Mouse (Mus musculus): ENCODE data around the gene Cerkl.

The Cerkl gene

DNA sequence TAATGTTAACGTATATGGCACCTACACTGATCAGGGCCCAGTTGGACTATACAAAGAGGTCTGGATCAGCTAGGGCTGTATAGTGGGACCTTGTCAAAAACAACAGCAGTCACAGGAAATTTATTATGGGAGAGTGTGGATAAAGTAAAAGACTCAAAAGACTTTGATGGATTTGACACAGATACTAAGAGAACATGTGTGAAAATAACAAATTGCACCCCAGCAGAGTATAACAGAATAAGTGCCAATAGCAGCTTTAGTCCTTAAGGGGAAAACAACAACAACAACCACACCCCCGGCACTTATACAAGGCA, 84.5 kb downstream of the Cerkl start:
- DNase-seq (ENCODE audit: low read depth) = no peak

DNA sequence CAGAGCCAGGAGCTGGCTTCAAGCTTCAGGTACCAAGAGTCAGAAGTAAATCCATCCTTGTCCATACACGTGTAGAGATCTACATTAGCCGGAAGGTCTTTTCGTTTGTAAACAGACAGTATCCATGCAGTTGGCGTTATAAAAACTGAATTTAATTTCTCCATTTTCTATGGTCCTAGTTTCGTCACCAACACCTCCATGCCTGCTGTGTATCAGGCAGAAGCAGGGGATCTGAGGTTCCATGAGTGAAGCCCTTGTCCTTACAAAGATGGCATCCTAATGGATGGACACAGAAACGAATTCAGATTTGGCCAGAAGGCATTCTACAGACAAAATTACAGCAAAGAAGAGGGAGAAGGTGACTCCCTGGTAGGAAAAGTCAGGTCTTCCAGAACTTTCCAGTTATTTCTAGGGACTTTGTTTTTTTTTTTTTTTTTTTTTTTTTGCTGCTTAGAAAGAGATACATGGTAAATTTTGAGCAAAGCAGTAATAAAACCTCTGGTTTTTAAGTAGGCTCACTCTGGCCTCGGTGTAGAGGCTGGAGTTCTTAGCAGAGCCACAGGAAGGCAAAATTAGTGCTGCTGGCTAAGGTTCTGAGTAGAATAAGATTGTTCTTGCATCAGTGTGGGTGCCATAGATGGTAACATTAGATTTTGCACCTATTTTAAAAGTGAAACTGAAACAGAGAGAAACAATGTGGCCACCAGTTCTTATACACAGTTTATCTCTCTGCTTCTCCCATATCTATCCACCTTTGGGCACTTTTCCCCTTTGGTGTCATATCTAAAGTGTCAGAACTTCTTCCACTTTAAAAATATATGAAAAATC, 85.0 kb downstream of the Cerkl start:
- DNase-seq (ENCODE audit: low read depth) = no peak

DNA sequence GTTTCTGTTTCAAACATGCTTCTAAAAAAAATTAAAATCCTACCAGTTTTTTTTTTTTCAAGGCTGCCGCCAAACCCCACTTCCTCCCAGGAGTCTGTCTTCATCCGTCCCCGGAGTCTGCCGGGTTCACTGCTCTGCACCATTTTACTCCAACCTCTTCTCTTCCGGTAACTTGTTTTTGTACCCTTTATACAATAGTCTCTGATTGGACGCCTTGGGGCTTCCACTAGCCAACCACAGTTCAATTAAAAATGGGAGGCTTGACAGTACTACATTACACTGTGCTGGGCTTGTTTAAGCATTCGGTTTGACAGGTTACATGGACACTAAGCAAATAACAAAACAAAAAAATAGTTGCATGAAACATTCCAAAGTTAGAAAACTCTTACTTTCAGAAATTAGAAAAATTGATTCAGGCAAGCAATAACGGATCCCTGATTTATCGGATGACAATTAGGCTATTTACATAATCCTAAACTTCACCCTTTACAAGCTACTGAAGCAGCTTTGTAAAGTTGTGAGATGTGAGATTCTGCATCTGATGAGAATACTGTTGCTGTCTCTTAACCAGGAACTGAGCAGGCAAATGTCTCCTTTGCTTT, 85.8 kb downstream of the Cerkl start:
- DNase-seq (ENCODE audit: low read depth) = no peak

DNA sequence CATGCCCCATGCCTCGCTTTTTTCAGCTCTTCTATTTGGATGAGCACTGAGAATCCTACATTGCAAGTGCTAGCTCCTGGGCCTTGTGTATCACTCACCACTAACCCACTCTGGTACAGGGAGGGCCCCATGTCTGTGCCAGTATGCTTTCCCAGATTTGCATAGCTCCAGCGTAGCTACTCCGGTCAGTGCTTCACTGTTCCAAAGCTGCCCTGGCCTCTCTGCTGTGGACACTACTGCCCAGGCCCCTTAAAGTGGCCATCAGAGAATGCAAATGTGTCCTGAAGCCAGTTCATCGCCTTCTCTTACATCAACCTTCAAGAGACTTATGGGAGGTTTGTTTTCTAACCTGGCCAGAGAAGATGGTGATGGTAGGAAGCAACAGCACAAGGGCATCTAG, 86.7 kb downstream of the Cerkl start:
- DNase-seq (ENCODE audit: low read depth) = no peak

DNA sequence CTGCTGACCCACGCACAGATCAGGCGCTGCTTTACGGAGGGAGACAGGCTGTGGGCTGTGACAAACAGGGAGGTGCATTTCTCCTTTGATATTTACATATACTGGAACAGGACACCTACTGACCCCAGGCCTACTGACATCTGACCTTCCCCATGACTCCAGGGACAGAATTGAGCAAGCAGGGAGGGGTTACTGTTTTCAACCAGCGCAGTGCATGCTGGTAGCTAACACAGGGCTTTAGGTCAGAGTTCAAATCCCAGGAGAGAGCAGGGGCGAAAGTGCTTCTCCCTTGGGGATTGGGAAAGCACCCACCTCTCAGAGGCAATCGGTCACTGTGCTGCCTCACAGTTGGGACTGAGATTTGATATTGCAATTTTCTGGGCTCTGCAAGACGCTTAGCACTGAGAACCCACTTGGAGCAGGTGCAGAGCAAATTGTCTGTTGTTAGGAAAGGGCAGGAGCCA, 87.5 kb downstream of the Cerkl start:
- DNase-seq (ENCODE audit: low read depth) = no peak

DNA sequence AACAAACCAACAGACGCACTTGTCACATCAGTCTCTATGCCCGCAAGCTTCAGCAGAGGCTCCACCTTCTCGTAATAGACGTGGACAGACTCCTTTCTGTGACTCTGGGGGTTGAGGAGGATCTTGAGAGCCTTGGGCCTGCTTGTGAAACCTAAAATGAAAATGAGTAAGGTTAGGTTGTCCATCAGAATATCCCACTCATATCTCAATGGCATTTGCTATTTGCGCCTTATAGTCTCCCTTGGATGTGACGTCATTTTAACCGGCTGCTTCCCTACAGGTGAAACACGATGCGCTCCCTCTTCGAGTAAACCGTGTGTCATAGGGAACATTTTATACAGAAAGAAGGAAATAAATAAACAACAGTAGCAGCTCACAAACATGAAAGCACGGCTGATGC, 87.9 kb downstream of the Cerkl start:
- no peak for DNase-seq (ENCODE audit: low read depth)

DNA sequence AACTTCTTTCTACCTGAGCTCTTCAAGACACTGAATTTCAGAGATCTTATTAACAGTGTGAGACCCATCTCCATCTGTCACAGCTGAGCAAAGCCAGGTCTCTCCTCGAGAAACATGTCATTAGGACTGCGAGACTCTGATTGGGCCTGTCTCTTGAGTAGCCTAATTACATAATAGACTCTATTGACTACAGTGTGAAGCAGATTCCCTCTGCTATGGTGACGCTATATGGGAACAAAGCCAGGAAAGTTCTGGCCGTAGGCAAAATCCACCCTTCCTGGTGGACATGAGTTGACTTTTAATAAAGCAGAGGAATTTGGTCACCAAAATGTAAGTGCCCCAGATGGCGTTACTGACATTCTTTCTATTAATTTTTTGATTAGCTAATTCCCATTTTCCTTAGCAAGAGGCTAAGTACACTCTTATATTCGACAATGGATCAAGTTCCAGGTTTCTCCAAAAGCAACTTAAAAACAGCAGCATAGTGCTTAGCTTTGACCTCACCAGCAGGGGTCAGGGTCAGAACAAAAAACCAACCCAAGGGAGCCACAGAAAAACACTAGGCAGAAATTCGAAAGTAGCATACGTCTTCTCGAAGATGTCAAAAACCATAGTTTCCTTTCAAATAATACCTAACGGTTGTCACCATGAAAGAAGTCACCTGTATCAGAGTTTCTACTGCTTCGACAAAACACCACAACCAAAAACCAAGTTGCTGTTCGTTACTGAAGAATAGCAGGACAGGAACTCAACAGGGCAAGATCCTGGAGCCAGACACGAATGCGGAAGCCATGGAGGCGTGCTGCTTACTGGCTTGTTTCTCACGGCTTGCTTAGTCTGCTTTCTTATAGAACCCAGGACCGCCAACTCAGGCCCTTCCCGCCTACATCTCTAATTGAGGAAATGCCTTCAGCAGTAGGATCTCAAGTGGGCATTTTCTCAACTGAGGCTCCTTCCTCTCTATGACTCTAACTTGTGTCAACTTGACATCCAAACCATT, 88.8 kb downstream of the Cerkl start:
- DNase-seq (ENCODE audit: low read depth) = no peak

DNA sequence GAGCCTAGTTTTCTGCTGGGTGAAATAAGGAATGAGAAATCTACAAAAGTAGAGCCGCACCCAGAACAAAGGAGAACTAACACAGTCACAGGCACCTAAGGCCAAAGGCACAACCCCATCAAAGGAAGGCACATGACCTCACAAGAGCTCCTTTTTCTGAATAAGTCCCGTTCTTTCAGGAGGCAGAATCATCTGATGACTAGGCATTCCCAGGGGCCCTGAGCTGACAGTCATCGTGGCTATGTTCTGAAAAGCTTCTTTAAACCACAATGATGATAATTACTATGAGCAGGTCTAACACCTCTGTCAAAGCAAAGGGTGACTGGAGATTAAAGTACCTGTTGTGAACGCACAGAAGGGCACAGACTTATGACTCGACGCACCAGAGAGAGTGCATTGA, 92.7 kb downstream of the Cerkl start:
- no peak for DNase-seq (ENCODE audit: low read depth)

DNA sequence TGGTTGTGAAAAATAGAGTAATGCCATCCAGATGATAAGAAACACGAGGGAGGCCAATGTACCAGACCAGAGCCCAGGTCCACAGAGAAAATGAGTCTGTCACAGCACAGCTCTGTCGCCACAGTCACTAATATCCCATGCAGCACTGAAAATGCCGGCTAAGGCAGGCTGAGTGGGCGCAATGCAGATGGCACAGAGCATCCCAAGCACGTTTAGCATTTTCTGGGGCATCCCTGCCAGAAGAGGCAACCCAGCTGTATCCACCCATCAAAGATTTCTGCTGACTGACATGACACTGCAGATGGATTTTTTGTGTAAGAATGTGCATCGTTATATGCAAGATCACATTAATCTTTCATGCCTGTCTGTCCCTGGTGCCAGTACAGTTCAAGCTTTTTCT, 94.6 kb downstream of the Cerkl start:
- no peak for DNase-seq (ENCODE audit: low read depth)

DNA sequence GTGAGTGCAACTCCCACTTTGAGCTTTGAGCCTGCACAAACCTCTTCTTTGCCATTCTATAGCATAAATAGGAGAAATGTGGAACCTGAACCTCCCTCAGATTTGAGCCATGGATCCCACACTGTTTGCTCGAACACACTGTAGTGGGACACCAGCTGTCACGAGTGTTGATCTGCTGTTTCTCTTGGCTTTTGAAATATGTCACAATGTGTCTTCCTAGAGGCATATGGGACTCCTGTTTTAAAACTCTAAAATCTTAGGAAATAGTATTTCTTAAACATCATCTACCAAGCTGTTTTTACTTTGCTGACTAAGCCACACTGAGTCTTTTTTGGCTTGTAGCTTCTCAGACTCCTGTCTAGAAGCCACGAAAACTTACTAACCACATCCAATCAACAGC, 98.8 kb downstream of the Cerkl start:
- DNase-seq (ENCODE audit: low read depth) = no peak

DNA sequence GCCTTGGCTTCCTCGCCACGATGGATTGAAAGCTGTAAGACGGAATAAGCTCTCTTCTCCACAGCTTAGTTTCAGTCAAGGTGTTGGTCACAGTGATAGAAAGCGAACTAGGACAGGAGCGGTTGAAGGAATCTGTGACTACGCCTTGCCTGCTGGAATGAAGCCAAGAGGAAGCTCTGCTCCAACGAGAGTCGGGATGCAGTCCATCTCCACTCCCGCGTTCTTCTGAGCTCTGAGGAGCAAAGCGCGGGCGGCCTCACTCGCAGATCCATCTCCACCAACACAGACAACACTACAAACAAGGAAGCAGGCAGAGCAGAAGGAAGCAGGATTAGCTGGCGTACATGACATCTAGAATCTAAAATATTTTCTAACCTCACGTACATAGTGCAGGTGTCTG, 101.8 kb downstream of the Cerkl start:
- no peak for DNase-seq (ENCODE audit: low read depth)

DNA sequence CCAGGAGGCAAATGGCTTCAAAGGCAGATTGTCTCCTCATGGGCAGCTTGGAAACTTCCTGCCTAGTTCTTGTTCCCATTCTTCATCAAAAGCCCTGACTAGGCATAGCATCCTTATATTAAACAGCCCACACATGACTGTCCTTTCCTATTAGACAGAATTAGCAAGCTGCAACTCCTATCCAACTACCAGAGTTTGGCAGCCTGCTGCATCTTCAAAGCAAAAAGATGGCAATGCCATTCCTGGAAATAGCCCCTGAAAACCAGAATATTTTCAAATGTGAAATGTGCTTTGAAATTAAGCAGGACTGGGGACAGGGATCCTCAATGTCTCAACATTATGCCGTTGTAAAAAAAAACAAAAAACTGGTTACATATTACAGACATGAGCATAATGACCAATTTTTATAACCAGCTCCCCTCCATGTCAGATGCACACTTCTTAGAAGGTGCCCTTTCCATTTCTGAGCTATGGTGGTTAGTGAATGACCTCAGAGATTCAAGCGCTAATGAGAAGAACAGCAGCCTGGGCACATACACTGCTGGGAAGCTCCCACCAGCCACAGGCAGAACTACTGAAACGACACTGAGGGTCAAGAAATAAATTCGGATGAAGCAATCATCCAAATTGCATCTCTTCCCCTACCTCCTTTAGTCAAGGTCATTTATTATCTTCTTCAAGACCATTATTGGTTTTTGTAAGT, 104.3 kb downstream of the Cerkl start:
- DNase-seq (ENCODE audit: low read depth) = no peak

DNA sequence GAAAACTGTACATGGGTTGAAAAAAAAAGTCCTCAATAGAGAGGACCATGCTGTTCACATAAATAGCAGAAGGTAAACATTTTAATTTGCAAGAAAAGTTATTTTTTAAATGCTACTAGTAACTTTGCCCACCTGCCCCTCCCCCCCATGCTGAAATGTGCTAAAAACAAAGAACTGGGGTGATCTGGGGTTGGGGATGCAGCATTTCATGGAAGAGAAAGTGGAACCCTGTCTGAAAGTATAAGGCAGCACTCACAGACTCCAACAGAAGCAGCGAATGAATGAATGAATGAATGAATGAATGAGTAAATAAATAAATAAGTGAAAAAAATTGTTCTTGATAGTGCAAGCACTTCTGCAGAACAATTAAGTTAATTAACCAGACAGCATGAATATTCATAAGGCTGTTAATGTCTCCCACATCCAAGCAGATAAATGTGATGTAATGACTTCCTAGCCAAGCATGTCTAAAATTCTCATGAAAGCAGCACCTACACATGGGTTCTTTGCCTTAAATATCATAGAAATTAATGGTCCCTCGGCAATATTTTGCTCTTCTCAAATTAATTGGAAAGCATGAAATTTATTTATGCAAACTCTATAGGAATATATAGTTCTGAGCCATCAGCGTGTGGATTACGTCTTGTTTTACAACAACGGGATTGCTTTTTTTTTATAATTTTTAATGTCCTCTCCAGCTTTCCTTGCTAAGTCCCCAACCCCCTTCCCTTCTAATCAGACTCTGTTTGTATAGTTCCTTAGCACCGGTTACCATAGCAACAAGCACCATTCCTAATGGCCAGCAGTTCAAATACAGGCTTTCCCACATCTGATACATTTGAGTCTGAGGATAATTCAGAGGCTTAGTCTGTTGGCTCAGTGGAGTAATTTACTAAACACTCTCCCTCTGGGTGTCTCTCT, 105.1 kb downstream of the Cerkl start:
- no peak for DNase-seq (ENCODE audit: low read depth)

DNA sequence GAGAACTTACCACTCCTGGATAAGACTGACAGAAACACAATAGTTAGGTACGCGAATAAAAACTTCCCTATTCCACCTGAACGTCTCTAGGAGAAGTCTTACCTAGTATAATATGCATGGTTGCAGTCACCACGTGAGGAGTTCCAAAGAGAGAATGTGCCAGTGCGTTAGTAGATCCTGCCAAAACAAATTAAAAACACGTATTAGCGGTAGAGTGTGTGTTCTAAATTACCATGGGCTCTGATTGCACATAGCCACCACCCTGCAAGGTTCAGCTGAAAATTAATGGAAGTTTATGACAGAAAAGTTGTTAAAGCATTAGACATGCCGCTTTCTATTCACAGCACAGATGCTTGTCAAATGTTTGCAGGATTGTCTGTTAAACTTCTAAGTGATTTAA, 113.5 kb downstream of the Cerkl start:
- DNase-seq (ENCODE audit: low read depth) = no peak

DNA sequence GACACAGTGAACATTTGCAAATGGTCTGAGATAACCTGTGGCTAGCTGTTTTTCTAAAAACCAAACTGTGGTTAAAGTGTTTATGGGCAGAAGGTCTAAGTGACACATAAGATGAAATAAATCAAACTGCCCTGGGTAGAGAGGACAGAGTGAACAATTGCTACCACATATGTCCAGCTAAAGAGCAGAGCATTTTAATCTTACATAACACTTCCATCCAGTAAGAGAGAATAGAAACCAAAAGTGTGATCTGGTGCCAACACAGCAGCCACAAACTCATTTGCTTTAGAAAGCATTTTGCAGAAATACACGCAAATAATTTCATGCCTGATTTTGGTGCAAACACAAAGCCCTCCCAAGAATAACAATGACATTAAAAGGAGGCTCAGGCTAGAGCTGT, 117.6 kb downstream of the Cerkl start:
- DNase-seq (ENCODE audit: low read depth) = no peak

DNA sequence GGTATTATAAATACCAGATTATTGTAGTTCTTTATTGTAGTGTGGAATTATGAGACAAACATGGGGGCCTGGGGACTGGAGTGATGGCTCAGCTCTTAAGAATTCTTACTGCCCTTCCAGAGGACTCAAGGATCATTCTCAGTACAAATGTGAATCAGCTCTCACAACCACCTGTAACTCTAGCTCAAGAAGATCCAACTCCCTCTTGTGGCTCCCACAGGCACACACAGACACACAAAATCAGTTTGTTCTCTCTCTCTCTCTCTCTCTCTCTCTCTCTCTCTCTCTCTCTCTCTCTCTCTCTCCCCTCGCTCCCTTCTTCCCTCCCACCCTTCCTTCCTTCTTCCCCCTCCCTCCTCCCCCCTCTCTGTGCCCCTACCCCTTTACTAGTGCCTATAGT, 120.4 kb downstream of the Cerkl start:
- DNase-seq (ENCODE audit: low read depth) = no peak

DNA sequence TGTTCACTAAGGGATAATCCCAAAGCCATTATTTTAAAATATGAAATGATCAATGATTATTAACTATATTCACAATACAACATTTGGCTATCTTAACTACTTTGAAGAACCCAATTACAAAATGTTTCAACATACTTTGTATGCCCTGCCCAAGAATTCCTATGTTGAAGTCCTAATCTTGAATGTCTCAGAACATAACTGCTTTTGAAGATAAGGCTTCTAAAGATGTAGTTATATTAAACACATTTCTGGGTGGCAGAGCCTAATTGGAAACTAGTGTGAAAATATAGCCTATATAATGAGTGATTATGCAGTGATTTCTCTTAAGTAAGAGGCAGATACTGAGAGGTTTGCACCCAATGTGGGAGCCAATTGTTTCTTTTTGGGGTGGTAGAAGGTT, 121.9 kb downstream of the Cerkl start:
- DNase-seq (ENCODE audit: low read depth) = peak; percentile 60

DNA sequence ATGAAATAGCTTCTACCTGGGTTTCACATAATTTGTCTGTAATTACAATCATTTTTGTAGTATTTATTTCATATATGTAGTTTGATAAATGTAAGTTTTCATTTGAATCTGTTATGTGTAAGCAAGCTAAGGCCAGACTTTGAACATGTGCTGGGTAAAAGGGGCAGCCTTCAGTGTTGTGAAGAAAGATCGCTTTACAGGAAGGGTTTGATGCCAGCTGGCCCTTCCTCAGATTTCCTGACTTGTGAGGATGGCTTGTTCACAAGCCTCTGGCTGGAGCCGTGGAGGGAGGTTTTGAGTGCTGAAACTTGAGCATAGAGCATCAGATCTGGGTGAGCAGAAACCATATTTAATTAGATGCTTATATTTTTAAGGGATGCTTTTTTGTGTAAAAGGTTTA, 128.5 kb downstream of the Cerkl start:
- DNase-seq (ENCODE audit: low read depth) = no peak

DNA sequence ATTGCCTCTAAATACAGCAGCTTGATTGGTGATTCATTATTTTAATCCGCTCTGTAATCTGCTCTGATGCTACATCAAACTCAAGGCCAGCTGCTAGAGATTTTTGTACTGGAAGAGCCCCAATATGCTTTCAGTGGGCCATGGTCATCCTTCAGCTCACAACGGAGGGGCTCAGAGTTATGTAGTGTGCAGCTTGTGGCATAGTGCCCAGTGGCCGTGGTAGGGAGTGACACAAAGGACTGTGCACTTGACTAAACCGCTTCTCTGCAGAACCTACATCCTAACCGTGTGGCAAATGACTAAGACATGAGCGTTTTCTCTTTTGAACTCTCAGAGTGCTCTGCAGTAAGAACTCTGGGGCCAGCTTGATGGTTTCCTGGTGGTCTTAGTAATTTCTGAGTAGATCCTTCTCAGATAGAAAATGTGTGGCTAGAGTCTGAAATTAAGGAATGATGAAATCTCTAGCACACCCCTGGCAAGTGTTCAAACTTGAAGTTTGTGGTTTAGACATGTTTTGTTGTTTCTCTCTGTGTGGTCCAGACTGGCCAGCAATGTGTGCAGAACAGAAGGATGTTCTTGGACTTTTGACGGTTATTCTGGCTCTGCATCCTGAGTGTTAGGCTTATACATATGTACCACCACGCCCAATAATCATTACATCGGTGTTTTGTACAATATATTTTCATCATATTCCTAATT, 140.3 kb downstream of the Cerkl start:
- no peak for DNase-seq (ENCODE audit: low read depth)

DNA sequence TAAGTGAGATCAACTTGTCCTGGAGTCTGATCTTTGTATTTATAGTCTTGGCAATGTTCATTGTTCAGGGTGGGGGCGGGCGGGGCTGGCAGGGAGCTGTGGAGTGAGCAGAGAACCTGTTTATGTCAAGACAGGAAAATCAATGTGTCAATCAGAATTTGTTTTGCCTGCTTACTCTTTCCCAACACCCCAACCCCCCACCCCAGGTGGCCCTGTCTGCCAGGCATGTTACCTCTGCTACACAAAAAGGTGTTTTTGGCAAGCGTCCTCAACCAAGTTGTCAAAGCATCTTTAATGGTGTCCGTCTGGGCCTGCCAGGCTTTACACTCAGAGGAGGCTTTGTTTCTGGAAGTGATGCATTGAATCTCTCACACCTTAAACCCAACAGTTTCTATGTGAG, 141.5 kb downstream of the Cerkl start:
- DNase-seq (ENCODE audit: low read depth) = no peak
